Mouse (Mus musculus): ENCODE results near the gene Pkdcc. TPM values are rescaled to one million over a fixed set of nuclear protein-coding genes. Genes with fewer than 3 reads are reported as not detected.

Pkdcc gene
- total RNA-seq, 2 experiments from 2014 or later = 43.1 to 57.1 TPM

DNA sequence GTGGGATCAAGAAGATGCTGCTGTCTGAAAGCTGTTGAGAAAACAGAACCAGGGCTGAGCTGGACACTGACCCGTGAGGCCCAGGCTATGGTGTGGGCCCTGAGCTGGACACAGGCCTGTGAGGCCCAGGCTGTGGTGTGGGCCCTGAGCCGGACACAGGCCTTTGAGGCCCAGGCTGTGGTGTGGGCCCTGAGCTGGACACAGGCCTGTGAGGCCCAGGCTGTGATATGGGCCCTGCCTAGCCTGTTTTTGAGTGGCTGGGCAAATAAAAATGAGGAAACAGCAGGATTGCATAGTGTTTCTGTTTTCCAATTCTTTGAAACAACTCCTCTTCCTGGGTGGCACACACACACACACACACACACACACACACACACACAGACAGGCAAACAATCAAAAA is 2.7 kb upstream of the Pkdcc start:
- no peak for DNase-seq

DNA sequence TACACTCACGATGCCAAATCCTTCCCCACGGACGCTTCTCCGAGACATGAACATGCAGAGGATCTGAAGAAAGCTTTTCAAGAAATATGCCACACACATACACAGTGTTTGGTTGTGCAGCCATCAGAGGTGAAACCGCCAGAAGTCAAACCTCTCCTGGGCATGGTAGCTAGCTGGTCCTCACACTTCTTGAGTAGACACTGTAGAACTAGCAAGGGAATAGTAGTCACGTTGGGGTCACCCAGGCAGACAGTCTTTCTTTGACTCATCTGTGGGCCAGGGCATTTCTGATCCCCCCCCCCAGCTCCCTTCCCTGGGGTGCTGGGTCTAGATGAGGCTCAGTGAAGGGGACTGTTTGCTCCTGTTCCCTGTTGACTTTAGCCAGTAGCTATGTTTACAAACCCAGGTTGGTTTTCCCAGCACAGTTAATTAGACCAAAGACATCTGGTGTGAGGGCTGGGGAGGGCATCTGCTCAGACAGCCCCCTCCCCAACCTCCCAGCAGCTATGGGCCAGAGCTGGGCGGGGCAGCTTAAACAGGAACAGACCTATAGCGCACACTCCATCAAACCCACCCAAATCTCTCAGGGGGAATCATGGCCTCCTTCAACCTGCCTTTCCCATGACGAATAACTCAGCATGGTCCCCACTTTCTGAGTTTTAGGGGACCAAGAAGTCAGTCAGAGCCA is 1.7 kb upstream of the Pkdcc start:
- no peak for DNase-seq

DNA sequence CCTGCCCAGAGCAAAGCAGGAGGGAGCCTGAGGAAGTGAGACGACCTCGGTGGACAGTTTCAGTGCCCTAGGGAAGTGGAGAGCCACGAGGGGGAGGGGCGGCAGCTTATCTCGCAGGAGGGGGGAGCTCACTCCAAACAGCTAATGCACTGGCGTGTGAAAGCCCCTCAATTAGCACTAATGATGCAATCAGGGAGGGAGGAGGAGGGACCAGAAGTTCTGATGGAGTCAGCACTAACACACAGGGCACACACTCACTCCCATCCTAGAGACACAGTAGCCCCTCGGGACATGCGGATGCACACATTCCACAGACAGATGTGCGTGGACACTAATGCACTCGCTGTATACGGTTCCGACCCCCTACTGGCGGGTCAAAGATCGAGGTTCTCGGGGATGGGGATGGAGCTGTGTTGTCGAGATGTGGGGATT is 915 bp upstream of the Pkdcc start:
- peak; percentile 79 to 82 for DNase-seq

GRCm38 (mm10) chr17:83215529-83216244 is 595 bp downstream of the Pkdcc start:
- DNase-seq = peak in 1 of 2 experiments; percentile 57

- peak in 1 of 2 experiments; percentile 44 for DNase-seq
Observed at GRCm38 (mm10) chr17:83216251-83216919, 1.3 kb downstream of the Pkdcc start.

GRCm38 (mm10) chr17:83218189-83218588 is 3.1 kb downstream of the Pkdcc start:
- DNase-seq = no peak

DNA sequence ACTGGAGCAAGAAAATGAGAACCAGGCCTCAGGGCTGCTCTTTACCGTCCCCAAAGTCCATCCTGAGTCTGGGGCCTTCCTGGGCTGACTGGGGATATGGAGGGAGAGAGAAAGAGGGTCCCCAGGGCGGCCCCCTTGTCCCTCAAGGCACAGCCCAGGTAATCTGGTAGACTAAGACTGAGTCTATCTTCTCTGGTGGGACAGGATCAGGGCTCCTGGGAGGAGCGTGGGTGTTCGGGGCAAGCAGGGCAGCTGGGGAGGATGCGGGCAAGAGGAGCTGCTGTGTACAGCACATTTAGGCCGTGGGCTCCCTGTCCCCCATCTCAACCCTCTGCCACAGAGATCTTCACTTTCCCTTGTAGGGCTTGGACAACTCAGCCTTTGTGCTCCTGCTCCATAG is 3.6 kb downstream of the Pkdcc start:
- DNase-seq = no peak

DNA sequence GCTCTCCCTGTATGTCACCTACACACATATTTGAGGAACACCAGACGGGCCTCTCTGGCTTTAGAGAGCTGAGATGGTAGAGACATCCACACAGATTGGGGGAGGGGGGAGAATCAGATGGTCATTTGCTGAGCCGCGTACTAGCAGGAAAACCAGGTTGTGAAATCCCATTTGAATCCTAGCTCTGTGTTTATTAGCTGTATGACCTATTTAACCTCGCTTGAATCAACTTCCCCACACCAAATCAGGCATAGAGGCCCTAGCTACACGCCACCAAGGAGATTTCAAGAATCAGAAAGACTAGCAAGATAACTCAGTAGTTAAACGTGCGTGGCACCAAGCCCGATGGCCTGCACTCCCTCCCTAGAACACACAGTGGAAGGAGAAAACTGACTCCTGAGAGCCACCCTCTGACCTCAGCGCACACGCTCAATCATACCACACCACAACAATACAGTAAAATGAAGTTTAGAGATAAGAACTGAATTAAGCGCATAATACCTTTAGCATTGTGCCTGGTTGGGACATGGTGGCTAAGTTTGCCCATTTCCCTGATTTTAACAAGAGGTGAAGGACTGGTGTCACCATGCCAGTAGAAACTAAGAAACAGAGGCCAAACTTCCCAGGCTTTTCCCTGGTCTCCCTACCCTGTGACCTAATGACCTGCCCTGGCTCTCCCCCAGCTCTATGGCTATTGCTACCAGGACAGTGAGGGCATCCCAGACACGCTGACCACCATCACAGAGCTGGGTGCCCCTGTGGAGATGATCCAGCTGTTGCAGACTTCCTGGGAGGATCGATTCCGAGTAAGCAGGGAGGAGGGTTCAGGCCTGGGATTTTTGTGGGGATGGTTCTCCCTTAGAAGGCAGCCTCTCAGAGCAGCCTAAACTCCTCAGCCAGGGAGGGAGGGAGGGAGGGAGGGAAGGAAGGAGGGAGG is 4.5 kb downstream of the Pkdcc start:
- DNase-seq = peak; percentile 62 to 69

DNA sequence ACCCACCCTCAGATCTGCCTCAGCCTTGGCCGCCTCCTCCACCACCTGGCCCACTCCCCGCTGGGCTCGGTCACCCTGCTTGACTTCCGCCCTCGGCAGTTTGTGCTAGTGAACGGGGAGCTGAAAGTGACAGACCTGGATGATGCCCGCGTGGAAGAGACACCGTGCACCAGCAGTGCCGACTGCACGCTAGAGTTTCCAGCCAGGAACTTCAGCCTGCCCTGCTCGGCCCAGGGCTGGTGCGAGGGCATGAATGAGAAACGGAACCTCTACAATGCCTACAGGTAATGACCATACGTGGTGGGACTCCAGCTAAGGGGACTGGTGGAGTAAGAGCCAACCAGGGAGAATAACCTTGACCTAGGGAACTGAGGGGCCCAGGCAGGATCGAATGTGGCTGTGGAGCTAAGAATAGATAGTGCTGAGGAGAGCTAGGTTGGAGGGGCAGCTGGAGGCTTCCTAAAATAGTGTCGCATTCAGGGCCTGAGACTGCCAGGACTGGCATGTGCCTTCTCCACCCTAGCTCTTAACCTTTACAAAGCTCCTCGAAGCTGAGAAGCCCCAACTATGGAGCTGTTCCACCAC is 6.0 kb downstream of the Pkdcc start:
- DNase-seq = peak; percentile 73 to 83

DNA sequence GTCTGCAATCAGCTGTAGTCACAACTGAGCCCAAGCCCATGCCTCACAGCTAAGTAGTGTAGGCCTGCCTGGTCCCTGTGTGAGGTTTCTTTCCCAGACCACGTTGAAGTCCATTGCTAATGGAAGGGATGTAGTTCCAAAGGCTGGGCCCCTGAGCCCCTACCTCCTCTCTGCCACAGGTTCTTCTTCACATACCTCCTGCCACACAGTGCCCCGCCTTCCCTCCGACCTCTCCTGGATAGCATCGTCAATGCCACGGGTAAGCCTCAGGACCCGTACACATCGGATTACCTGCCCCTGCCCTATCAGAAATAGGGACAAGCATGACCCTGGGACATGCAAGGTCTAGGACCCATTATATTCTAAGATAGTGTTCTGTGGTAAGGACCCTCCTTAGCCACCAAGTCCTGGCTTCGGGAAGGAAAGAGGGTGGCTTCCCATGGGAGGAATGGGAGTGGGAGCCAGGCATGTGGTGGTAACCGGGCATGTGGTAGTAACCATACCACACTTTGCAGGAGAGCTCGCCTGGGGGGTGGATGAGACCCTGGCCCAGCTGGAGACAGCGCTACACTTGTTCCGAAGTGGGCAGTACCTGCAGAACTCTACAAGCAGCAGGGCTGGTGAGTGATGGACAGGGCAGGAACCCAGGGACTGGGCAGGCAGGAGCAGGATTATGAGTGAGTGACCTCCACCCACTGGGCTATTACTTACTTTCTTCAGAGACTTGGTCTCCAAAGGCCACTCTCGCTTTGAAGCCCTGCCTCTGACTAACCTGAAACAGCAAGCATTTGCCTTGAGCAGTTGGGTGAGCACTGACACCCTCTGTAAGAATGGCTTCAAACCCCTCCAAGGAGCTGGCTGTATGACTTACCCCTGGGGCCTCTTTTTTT is 6.8 kb downstream of the Pkdcc start:
- no peak for DNase-seq

GRCm38 (mm10) chr17:83222705-83223104 is 7.6 kb downstream of the Pkdcc start:
- DNase-seq = no peak

DNA sequence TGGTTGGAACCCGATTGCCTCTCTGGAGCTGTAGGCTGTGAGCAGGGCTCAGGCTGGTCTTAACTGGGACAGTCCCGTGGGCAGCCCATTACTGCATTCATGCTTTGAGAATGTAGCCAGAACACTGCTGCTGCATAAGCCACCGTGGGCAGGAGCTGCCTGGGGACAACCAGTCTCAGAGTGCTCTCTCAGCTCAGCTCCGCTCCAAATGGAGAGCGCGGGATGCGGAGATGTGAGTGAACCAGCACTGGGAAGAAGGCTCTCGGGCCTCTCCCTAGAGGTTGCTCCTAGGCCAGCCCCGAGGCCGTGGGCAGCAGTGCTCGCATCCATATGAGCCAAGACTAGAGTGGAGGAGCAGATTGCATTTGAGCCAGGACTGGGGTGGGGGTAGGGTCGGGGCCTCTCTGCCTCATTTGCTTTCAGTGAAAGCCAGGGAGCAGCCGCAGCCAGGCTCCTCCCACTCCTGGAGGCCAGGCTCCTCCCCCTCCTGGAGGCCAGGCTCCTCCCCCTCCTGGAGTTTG is 9.4 kb downstream of the Pkdcc start:
- no peak for DNase-seq

DNA sequence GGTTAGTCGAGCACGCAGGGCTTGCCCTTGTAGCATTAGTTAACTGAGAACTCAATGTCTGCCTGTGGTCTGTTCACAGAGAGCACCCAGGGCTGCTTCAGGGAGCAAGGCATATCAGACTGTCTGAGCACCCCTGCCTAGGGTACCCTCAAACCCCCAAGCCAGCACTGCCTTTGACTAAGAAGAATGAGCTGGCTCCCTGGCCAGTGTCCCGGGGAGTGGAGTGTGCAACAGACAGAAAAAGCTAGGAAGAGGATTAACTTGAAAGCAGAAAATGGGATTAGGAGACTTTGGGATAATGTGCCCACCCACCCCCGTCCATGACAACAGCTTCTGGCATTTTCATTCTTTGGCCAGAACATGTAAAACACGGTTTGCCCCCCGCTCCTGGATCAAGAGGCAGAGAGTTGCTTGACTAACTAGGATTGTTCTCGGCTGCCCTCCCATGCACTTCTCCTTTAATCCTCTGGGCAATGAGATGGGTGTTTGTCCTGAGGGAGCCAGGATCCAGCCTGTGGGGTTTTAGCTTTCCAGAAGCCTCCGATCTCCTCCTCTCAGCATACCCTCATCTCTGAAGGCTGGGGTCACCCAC is 11.4 kb downstream of the Pkdcc start:
- no peak for DNase-seq

DNA sequence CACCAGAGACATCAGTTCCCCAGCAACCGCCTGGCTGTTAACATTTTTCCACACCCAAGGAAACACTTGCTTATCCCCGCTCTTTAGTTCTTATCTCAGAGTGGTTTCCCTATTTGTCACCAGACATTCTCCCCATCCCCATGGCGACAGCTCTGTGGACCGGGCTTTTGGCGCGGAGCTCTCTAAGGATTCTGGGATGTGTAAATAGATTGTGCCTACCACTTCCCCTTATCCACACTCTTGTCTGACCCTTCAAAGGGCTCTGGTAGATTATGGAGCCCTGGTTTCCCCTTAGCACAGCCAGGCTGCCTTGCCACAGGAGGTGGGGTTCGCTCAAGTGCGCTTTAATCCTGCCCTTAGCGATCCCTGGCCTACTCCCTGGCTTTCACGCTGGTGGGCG is 16.3 kb downstream of the Pkdcc start:
- DNase-seq = no peak

DNA sequence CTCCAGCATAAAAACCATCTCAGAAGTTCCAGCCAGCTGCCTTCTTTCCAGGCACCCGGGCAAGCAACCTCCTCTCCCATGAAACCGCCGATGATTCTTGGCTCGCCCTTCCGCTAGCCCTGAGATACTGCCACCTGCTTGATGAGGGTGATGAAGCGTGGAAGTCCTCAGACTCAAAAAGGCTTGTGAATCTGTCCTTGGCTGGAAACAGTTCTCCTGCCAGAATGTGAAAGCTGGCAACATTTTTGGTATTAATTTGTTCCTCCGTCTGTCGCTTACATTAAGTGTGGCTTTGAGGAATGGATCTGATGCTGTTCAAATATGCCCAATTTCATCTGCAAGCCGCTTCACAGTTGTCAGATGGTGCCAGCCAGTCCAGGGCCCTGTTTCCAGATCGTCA is 20.1 kb downstream of the Pkdcc start:
- no peak for DNase-seq

DNA sequence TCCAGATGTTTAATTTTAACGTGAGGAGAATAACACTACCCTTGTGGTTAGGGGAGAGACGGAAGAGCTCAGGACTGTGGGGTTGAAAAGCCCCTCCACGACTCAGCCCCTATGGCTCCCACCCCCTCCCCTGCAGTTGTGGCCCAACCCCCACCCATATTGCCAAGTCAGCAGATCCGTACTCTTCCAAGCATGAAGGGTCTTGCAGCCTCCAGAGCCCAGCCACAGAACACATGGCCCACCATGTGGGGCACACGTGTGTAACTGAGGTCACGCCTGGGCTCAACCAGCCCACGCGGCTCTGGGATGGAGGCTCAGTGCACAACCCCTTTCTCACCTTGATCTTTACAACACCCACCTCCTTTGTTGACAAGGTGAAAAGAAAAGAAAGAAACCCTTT is 21.1 kb downstream of the Pkdcc start:
- no peak for DNase-seq

DNA sequence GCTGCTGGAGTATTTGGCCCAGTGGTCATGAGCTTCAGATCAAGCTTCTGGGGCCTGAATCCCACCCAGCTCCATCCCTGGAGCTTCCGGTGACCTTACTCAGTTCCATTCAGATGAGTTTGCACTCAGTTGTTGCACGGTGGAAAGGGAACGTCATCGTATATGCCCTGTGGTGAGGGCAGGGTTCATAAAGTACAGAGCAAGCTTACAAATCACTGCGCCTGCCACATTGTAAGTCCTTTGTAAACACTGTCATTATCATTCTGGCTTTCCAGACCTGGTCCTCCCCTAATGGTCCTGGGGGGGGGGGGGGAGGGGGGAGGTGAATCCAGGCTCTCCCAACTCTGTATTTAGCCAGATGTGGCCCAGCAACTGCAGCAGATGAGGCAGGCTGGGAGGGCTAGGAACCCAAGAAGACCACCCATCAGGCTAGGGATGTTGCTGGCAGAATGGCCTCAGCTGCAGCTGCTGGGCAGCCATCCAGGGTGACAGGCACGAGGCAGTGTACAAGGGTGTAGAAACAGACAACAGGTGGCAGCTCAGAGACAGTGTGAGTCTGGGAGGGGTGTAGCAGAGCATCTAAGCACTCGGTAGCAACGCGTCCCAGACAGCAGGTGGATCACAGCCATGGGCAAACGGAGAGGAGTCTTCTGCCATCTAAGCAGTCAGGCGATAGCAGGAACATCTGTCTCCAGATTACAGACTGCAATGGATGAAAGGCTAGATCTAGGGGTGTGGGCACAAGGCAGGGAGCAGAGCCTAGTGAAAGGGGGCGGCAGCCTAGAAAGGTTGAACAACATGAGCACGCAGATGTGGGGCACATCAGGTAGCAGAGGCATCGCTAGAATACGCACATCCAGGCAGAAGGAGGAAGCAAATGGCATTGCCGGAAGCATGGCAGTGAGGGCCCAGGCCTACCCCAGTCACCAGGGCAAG is 23.3 kb downstream of the Pkdcc start:
- DNase-seq = no peak

- no peak for DNase-seq
Observed at GRCm38 (mm10) chr17:83244502-83244901, 29.4 kb downstream of the Pkdcc start.

DNA sequence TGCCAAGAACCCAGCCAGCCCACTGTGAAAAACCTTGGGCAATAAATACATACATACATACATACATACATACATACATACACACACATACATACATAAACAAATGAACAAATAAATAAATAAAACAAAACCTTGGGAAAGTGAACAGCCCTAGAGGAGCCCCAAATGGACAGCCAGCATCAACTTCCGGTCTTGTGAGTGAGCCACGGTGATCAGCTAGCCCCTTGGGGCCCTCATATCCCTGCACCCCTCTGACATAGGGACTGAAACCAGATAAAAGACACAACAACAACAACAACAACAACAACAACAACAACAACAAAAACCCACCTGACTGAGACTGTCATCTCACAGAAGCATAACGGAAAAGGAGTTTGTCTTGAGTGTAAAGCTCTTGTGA is 30.4 kb downstream of the Pkdcc start:
- DNase-seq = no peak

Data from heart, adult 18-20 months (tissue).